Mouse (Mus musculus) liver, adult 2 months (tissue): ENCODE results near the gene Clec2h. TPM values are rescaled to one million over a fixed set of nuclear protein-coding genes. Genes with fewer than 3 reads are reported as not detected.
"Not testable (repeated sequence)": the region's sequence is repeated elsewhere in the genome, so short reads cannot be mapped to it uniquely, and the experiment has no call there.

Experiments used
- DNase-seq: peaks from one replicate; pipeline ENCODE4 v3.0.0-alpha.2; 2011; ENCODE audit warnings: low read depth, low spot score; ENCODE audit errors: extremely low read depth
- H3K27ac ChIP-seq: fragments of 200-500 bp; replicated peaks from 2 replicates; pipeline ENCODE4 v1.5.1; 2012; ENCODE audit warnings: low read depth, mild to moderate bottlenecking, control low read depth, inconsistent platforms, low read length; ENCODE audit not compliant: insufficient read depth
- H3K27me3 ChIP-seq: fragments of 200-500 bp; 2 replicates; pipeline ENCODE4 v1.6.1; 2012; ENCODE audit warnings: mild to moderate bottlenecking, moderate library complexity, low read length, inconsistent platforms; ENCODE audit not compliant: control insufficient read depth, insufficient read depth
- H3K36me3 ChIP-seq: fragments of 200-500 bp; 2 replicates; pipeline ENCODE4 v1.6.1; 2012; ENCODE audit warnings: low read length, inconsistent platforms; ENCODE audit not compliant: control insufficient read depth, insufficient read depth
- H3K4me1 ChIP-seq: fragments of 200-500 bp; 2 replicates; pipeline ENCODE4 v1.6.1; 2011; ENCODE audit warnings: low read length; ENCODE audit not compliant: control insufficient read depth, insufficient read depth
- H3K4me3 ChIP-seq: fragments of 200-500 bp; 2 replicates; pipeline ENCODE4 v1.5.1; 2011; ENCODE audit warnings: low read depth, mild to moderate bottlenecking, control low read depth, low read length, moderate library complexity; ENCODE audit not compliant: insufficient read depth
- H3K79me2 ChIP-seq: fragments of 200-500 bp; 2 replicates; pipeline ENCODE4 v1.6.1; 2012; ENCODE audit warnings: inconsistent platforms, mild to moderate bottlenecking, low read length, moderate library complexity; ENCODE audit not compliant: control insufficient read depth, insufficient read depth
- H3K9ac ChIP-seq: fragments of 200-500 bp; 2 replicates; pipeline ENCODE4 v1.6.1; 2012; ENCODE audit warnings: low read depth, mild to moderate bottlenecking, control low read depth, inconsistent platforms, low read length
- CTCF ChIP-seq: fragments of 200-500 bp; IDR thresholded peaks from 2 replicates; pipeline ENCODE4 v1.5.1; 2011; ENCODE audit warnings: low read depth, low read length, control low read depth
- POLR2A ChIP-seq: fragments of 200-500 bp; IDR thresholded peaks from 2 replicates; pipeline ENCODE4 v1.6.1; 2011; ENCODE audit warnings: low read length, control low read depth; ENCODE audit not compliant: insufficient read depth; ENCODE audit errors: extremely low read depth
- WGBS: fragments of 180-500 bp; shearing (Covaris S2); methylation state at CpG from one replicate; pipeline ENCODE4 v1.1.7; 2018; 5-methylcytosine and 5-hydroxymethylcytosine counted together
- polyA plus RNA-seq: library from polyadenylated mRNA; depleted of rRNA; stranded (reverse); fragments of >200 nt; gene quantifications from 2 replicates; pipeline ENCODE4 v1.2.3, GENCODE M21; 2012
- total RNA-seq: library from RNA; depleted of rRNA; stranded (reverse); fragments of >200 nt; gene quantifications from 2 replicates; pipeline ENCODE4 v1.2.3, GENCODE M21; 2014

Clec2h gene
- total and polyA plus RNA-seq, 2 experiments: 0.62 to 9.0 TPM

GRCm38 (mm10) chr6:128650187-128650586, 12.0 kb upstream of the Clec2h start:
- Histone ChIP-seq H3K9ac (no peak overlapping the region), H3K27me3 (no peaks in the 10 kb centered on the region), H3K4me3 (no peak overlapping the region), H3K4me1 (peaks cover 12% of the 10 kb centered on the region), H3K27ac (no peak overlapping the region), H3K36me3 (no peaks in the 10 kb centered on the region), H3K79me2 (no peaks in the 10 kb centered on the region)
- TF ChIP-seq CTCF: no peak
- TF ChIP-seq POLR2A: no peak
- DNase-seq: peak; percentile 98
- 25% methylated on average over 1 of the region's 1 CpGs for WGBS

- not testable (repeated sequence) for H3K4me3 ChIP-seq, H3K27ac ChIP-seq
Observed at GRCm38 (mm10) chr6:128650827-128651226, 11.4 kb upstream of the Clec2h start.

GRCm38 (mm10) chr6:128652938-128653337, 9.2 kb upstream of the Clec2h start:
- no peak for TF ChIP-seq CTCF
- no peak for TF ChIP-seq POLR2A
- H3K4me1 ChIP-seq: peaks cover 9% of the 10 kb centered on the region
- peak; percentile 31 for DNase-seq
- no peak overlapping the region; the same call in 1 of the 2 replicates for H3K27ac ChIP-seq
- no peak overlapping the region for H3K9ac ChIP-seq
- no peaks in the 10 kb centered on the region for H3K27me3 ChIP-seq
- H3K79me2 ChIP-seq: no peaks in the 10 kb centered on the region
- WGBS: 95% methylated on average over 1 of the region's 1 CpGs
- H3K4me3 ChIP-seq: no peak overlapping the region
- H3K36me3 ChIP-seq: no peaks in the 10 kb centered on the region

More at GRCm38 (mm10) chr6:128650827-128651226, 11.4 kb upstream of the Clec2h start:
- not testable (repeated sequence) for DNase-seq, H3K27me3 ChIP-seq, H3K4me1 ChIP-seq, H3K79me2 ChIP-seq, H3K9ac ChIP-seq, H3K36me3 ChIP-seq
- 90% methylated on average over 7 of the region's 7 CpGs for WGBS

- WGBS: 42% methylated on average over 1 of the region's 1 CpGs
- Histone ChIP-seq H3K27me3 (no peaks in the 10 kb centered on the region), H3K9ac (no peak overlapping the region), H3K27ac (no peak overlapping the region; the same call in 1 of the 2 replicates), H3K4me1 (no peaks in the 10 kb centered on the region; the same call in 1 of the 2 replicates), H3K4me3 (no peak overlapping the region), H3K79me2 (no peaks in the 10 kb centered on the region), H3K36me3 (no peaks in the 10 kb centered on the region)
- DNase-seq: peak; percentile 27
- TF ChIP-seq POLR2A: no peak
- TF ChIP-seq CTCF: no peak
Observed at GRCm38 (mm10) chr6:128661249-128661648, 936 bp upstream of the Clec2h start.

- no peak for DNase-seq
Observed at GRCm38 (mm10) chr6:128669936-128670335, 7.8 kb downstream of the Clec2h start.

GRCm38 (mm10) chr6:128679574-128679973, 17.4 kb downstream of the Clec2h start:
- TF ChIP-seq POLR2A: no peak
- TF ChIP-seq CTCF: no peak
- no peak for DNase-seq
- no peaks in the 10 kb centered on the region for H3K27me3 ChIP-seq
- no peaks in the 10 kb centered on the region for H3K79me2 ChIP-seq
- peaks cover 4% of the 10 kb centered on the region for H3K36me3 ChIP-seq
- H3K27ac ChIP-seq: no peak overlapping the region
- H3K4me1 ChIP-seq: no peaks in the 10 kb centered on the region
- no peak overlapping the region for H3K9ac ChIP-seq
- no peak overlapping the region for H3K4me3 ChIP-seq

More at GRCm38 (mm10) chr6:128669936-128670335, 7.8 kb downstream of the Clec2h start:
- peaks cover 16% of the 10 kb centered on the region for H3K36me3 ChIP-seq
- no peak overlapping the region for H3K9ac ChIP-seq
- 64% methylated on average over 4 of the region's 4 CpGs for WGBS
- no peaks in the 10 kb centered on the region for H3K27me3 ChIP-seq
- no peaks in the 10 kb centered on the region for H3K79me2 ChIP-seq
- H3K4me1 ChIP-seq: no peaks in the 10 kb centered on the region
- no peak overlapping the region for H3K27ac ChIP-seq
- TF ChIP-seq CTCF (no peak), POLR2A (no peak)
- no peak overlapping the region for H3K4me3 ChIP-seq
